In genomic region chr6:29266936-29267335, GRCm38 (mm10) we compare ENCODE assay signal across 19 mouse cellular contexts. TPM values are rescaled to one million over a fixed set of nuclear protein-coding genes. Genes with fewer than 3 reads are reported as not detected.
"Had no signal": no experiment of that assay in that cellular context is flagged by ENCODE, and none has a peak within 500 bp of the region (broad histone marks: within the 10 kb centered on the region; RNA-seq: fewer than 3 reads in every experiment).

No protein-coding gene starts in this region.

- H3K9me3 ChIP-seq: kidney, embryonic 15.5 days; limb, embryonic 10.5 days; midbrain, embryonic 10.5 days; midbrain, embryonic 15.5 days; neural tube, embryonic 13.5 days had no signal

- H3K9ac ChIP-seq: kidney, embryonic 15.5 days; lung, embryonic 14.5 days; midbrain, embryonic 15.5 days; neural tube, embryonic 13.5 days had no signal

- H3K4me3 ChIP-seq: kidney, embryonic 15.5 days; left cerebral cortex, adult 2 months; limb, embryonic 10.5 days; midbrain, embryonic 10.5 days; midbrain, embryonic 15.5 days; neural tube, embryonic 13.5 days had no signal

- H3K36me3 ChIP-seq: kidney, embryonic 15.5 days; limb, embryonic 10.5 days; midbrain, embryonic 10.5 days; midbrain, embryonic 15.5 days; neural tube, embryonic 13.5 days had no signal

- DNase-seq: kidney, adult 18-20 months; kidney, postnatal 14 days; lung, embryonic 14.5 days; lung, postnatal 10 days; lung, postnatal 4 days; right cerebral cortex, postnatal 14 days; thymus, adult 18-20 months; thymus, postnatal 14 days had no signal

- H3K27ac ChIP-seq: kidney, embryonic 15.5 days; left cerebral cortex, adult 2 months; limb, embryonic 10.5 days; midbrain, embryonic 10.5 days; midbrain, embryonic 15.5 days; neural tube, embryonic 13.5 days had no signal

- H3K27me3 ChIP-seq: kidney, embryonic 15.5 days; midbrain, embryonic 15.5 days had no signal

- ATAC-seq: midbrain, embryonic 15.5 days had no signal

- H3K4me2 ChIP-seq: kidney, embryonic 15.5 days; lung, embryonic 14.5 days; midbrain, embryonic 15.5 days; neural tube, embryonic 13.5 days had no signal

RNA-seq across cellular contexts. Expression of gene Fam71f2, which starts 12.5 kb away (rescaled TPM):
- total RNA-seq: megakaryocyte, adult 5-6 weeks had no signal

RNA-seq across cellular contexts. Expression of gene Fam71f1, which starts 52.0 kb away (rescaled TPM):
- total RNA-seq: layer of hippocampus, adult 8-10 months; layer of hippocampus, postnatal 25 days; left cerebral cortex, adult 2 months; left cerebral cortex, postnatal 14 days; megakaryocyte, adult 5-6 weeks had no signal
- polyA plus RNA-seq: large intestine, adult 2 months; limb, embryonic 10.5 days; lung, embryonic 14.5 days; midbrain, embryonic 10.5 days; midbrain, embryonic 15.5 days; neural tube, embryonic 13.5 days had no signal
